Mouse (Mus musculus) stomach, postnatal 0 days (tissue): ENCODE data around the gene Olfr69. TPM values are rescaled to one million over a fixed set of nuclear protein-coding genes. Genes with fewer than 3 reads are reported as not detected.
"Not testable (repeated sequence)": the region's sequence is repeated elsewhere in the genome, so short reads cannot be mapped to it uniquely, and the experiment has no call there.

ENCODE experiments used
- ATAC-seq: fragments of 200-750 bp; cut with Nextera tagmentation; 2 replicates; pipeline ENCODE4 v1.8.0; 2017; ENCODE audit not compliant: low FRiP score, low TSS enrichment
- DNase-seq: peaks from one replicate; pipeline ENCODE4 v3.0.0-alpha.2; 2016; ENCODE audit warnings: low spot score
- H3K27ac ChIP-seq: fragments of 300-500 bp; sonication (generic); replicated peaks from 2 replicates; pipeline ENCODE4 v1.5.1; 2014; ENCODE audit warnings: mild to moderate bottlenecking, control low read depth
- H3K27me3 ChIP-seq: fragments of 300-500 bp; sonication (generic); 2 replicates; pipeline ENCODE4 v1.6.1; 2014; ENCODE audit warnings: low read length; ENCODE audit not compliant: control insufficient read depth, insufficient read depth
- H3K36me3 ChIP-seq: fragments of 300-500 bp; sonication (generic); 2 replicates; pipeline ENCODE4 v1.6.1; 2014; ENCODE audit warnings: low read length, mixed read lengths; ENCODE audit not compliant: control insufficient read depth, insufficient read depth
- H3K4me1 ChIP-seq: fragments of 300-500 bp; sonication (generic); replicated peaks from 2 replicates; pipeline ENCODE4 v1.6.1; 2014; ENCODE audit warnings: antibody characterized with exemption; ENCODE audit not compliant: control insufficient read depth, insufficient read depth
- H3K4me2 ChIP-seq: fragments of 300-500 bp; sonication (generic); replicated peaks from 2 replicates; pipeline ENCODE4 v1.6.1; 2014; ENCODE audit warnings: low read depth, mild to moderate bottlenecking, control low read depth, moderate library complexity
- H3K4me3 ChIP-seq: fragments of 300-500 bp; sonication (generic); 2 replicates; pipeline ENCODE4 v1.5.1; 2014; ENCODE audit warnings: low read depth, low read length, control low read depth
- H3K9ac ChIP-seq: fragments of 300-500 bp; sonication (generic); 2 replicates; pipeline ENCODE4 v1.6.1; 2014; ENCODE audit warnings: mild to moderate bottlenecking, low read length, control low read depth, mixed read lengths
- H3K9me3 ChIP-seq: fragments of 300-500 bp; sonication (generic); 2 replicates; pipeline ENCODE4 v1.6.1; 2016; ENCODE audit warnings: low read length; ENCODE audit not compliant: control insufficient read depth
- CTCF ChIP-seq: IDR thresholded peaks from 2 replicates; pipeline ENCODE4 v1.5.1; 2016; ENCODE audit warnings: antibody characterized with exemption, low read depth, mild to moderate bottlenecking, moderate library complexity
- EP300 ChIP-seq: optimal IDR thresholded peaks from 2 replicates; pipeline ENCODE3; 2016; ENCODE audit warnings: antibody characterized with exemption
- WGBS: fragments of 180-500 bp; shearing (Covaris S2); extraction: QIAGEN DNeasy Blood & Tissue Kit; methylation state at CpG from one replicate; pipeline ENCODE4 v1.1.7; 2014; 5-methylcytosine and 5-hydroxymethylcytosine counted together
- polyA plus RNA-seq: library from polyadenylated mRNA; unstranded; fragments of >200 nt; fragmentation: Nextera tagmentation; extraction: Ambion mirVana; gene quantifications from 2 replicates; pipeline ENCODE4 v1.2.1, GENCODE M21; 2015

The Olfr69 gene
- polyA plus RNA-seq, 1 experiment from 2014 or later, result not detected

DNA sequence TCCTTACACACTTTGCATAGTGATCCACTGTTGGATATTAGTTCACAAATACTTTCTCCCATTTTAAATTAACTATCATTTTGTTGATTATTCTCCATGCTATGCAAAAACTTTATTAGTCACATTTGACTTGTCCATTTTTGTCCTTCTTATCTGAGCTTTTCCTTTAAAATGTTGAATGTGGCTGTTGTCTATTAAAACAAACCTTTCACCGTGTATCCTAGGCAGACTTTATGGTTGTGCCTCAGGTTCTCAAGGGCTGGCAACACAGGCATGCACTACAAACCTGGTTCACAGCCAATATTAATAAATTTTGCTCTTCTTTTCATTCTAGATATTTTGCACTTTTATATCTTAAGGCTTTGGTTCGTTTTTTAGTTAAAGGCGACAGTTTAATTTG, 39.4 kb upstream of the Olfr69 start:
- WGBS, result 71% methylated on average over 3 of the region's 3 CpGs
- Histone ChIP-seq H3K27me3 (no peaks in the 10 kb centered on the region), H3K4me1 (no peaks in the 10 kb centered on the region), H3K9ac (no peak overlapping the region), H3K36me3 (no peaks in the 10 kb centered on the region), H3K4me3 (no peak overlapping the region), H3K9me3 (no peaks in the 10 kb centered on the region), H3K4me2 (no peak overlapping the region), H3K27ac (no peak overlapping the region)
- DNase-seq (no peak), ATAC-seq (no peak)
- TF ChIP-seq CTCF (no peak), EP300 (no peak)

GRCm38 (mm10) chr7:103810296-103810695, 38.9 kb upstream of the Olfr69 start:
- DNase-seq, result no peak
- TF ChIP-seq CTCF (no peak), EP300 (no peak)
- WGBS, result 76% methylated on average over 1 of the region's 1 CpGs
- no peak for ATAC-seq
- Histone ChIP-seq H3K9me3 (no peaks in the 10 kb centered on the region), H3K4me1 (no peaks in the 10 kb centered on the region), H3K4me3 (no peak overlapping the region), H3K4me2 (no peak overlapping the region), H3K27ac (no peak overlapping the region), H3K27me3 (no peaks in the 10 kb centered on the region), H3K36me3 (no peaks in the 10 kb centered on the region), H3K9ac (no peak overlapping the region)

DNA sequence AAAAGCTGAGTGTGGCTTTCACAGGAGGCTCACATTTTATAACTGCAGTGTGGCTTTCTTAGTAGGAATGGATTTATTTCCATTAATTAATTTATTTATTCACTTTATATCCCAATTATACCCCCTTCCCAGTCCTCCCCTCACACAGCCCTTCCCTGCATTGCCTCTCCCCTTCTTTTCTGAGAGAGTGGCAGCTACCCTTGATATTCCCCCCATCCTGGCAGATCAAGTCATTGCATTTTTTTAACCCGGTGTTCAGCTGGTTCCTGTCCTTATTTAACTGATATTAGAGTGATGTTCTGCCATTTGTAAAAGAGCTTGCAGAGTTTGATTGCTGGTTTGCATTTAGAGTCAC, 38.4 kb upstream of the Olfr69 start:
- DNase-seq (no peak), ATAC-seq (no peak)
- Histone ChIP-seq H3K4me1 (no peaks in the 10 kb centered on the region), H3K36me3 (no peaks in the 10 kb centered on the region), H3K27me3 (no peaks in the 10 kb centered on the region), H3K9me3 (no peaks in the 10 kb centered on the region), H3K4me2 (no peak overlapping the region), H3K4me3 (no peak overlapping the region), H3K27ac (no peak overlapping the region), H3K9ac (no peak overlapping the region)
- WGBS, result 63% methylated on average over 1 of the region's 1 CpGs
- TF ChIP-seq EP300 (no peak), CTCF (no peak)

GRCm38 (mm10) chr7:103808971-103809800, 37.8 kb upstream of the Olfr69 start:
- DNase-seq (no peak), ATAC-seq (no peak)
- H3K36me3 ChIP-seq, result no peaks in the 10 kb centered on the region
- no peak overlapping the region for H3K4me2 ChIP-seq
- TF ChIP-seq EP300 (no peak), CTCF (no peak)
- 39% methylated on average over 5 of the region's 5 CpGs for WGBS
- H3K4me3 ChIP-seq, result no peak overlapping the region
- H3K9ac ChIP-seq, result no peak overlapping the region
- H3K4me1 ChIP-seq, result no peaks in the 10 kb centered on the region
- no peaks in the 10 kb centered on the region for H3K27me3 ChIP-seq
- H3K27ac ChIP-seq, result no peak overlapping the region
- no peaks in the 10 kb centered on the region for H3K9me3 ChIP-seq

DNA sequence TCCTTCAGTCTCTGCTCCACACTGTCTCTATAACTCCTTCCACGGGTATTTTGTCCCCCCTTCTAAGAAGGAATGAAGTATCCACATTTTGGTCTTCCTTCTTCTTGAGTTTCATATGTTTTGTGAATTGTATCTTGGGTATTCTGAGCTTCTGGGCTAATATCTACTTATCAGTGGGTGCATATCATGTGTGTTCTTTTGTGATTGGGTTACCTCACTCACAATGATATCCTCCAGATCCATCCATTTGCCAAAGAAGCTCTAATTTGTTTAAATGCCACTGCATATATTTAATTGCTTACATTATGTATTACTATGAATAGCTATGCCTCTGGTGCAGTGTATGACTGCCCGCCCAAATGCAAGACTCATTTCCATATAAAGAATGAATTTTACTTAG, 36.7 kb upstream of the Olfr69 start:
- not testable (repeated sequence) for H3K9me3 ChIP-seq, H3K36me3 ChIP-seq, H3K4me1 ChIP-seq, H3K4me2 ChIP-seq, H3K9ac ChIP-seq, ATAC-seq, H3K27ac ChIP-seq, H3K4me3 ChIP-seq, H3K27me3 ChIP-seq, DNase-seq
- 59% methylated on average over 2 of the region's 2 CpGs for WGBS

- WGBS, result 36% methylated on average over 1 of the region's 1 CpGs
- DNase-seq (no peak), ATAC-seq (no peak)
- TF ChIP-seq CTCF, result peak; percentile 69
- no peak for TF ChIP-seq EP300
- Histone ChIP-seq H3K36me3 (no peaks in the 10 kb centered on the region), H3K27ac (no peak overlapping the region), H3K4me2 (no peak overlapping the region), H3K9ac (no peak overlapping the region), H3K4me3 (no peak overlapping the region), H3K4me1 (no peaks in the 10 kb centered on the region), H3K27me3 (no peaks in the 10 kb centered on the region), H3K9me3 (no peaks in the 10 kb centered on the region)
These were observed 35.5 kb upstream of the Olfr69 start for GRCm38 (mm10) chr7:103806856-103807255.
